Mouse (Mus musculus): Measurements from ENCODE around the gene Gm20388. TPM values are rescaled to one million over a fixed set of nuclear protein-coding genes. Genes with fewer than 3 reads are reported as not detected.
"Not testable (repeated sequence)": the region's sequence is repeated elsewhere in the genome, so short reads cannot be mapped to it uniquely, and the experiment has no call there.

Gm20388 gene
- polyA plus RNA-seq, 1 experiment, result not detected

GRCm38 (mm10) chr8:123101735-123102685 is 3191.4 kb downstream of the Gm20388 start, which contains the start of gene Rpl13:
Gene Rpl13 (plus strand): TSS chr8:123102350.
- peaks cover 5% of the 10 kb centered on the region for H3K4me1 ChIP-seq (ENCODE audit: control insufficient read depth, insufficient read depth, low read length)
- H3K27ac ChIP-seq (ENCODE audit: insufficient read depth, low read depth, low read length), result peak within 1 kb of the TSS; percentile 15
- TF ChIP-seq POLR2A (IDR thresholded peaks at IDR 0.05; ENCODE audit: insufficient read depth, low read depth, low read length) (peak; percentile 80; the same call in 1 of the 2 replicates), CTCF (IDR thresholded peaks at IDR 0.05; ENCODE audit: insufficient read depth, low read depth, low read length) (no peak)
- under 1% methylated on average over 56 of the region's 56 CpGs for WGBS
- peak within 1 kb of the TSS; percentile 60 for H3K4me3 ChIP-seq (ENCODE audit: insufficient read depth, low read depth, low read length)

- peak overlapping the region; percentile 60 for H3K4me3 ChIP-seq (ENCODE audit: insufficient read depth, low read depth, low read length)
- WGBS, result under 1% methylated on average over 26 of the region's 26 CpGs
- not testable (repeated sequence) for H3K4me1 ChIP-seq (ENCODE audit: control insufficient read depth, insufficient read depth, low read length)
- H3K27ac ChIP-seq (ENCODE audit: insufficient read depth, low read depth, low read length), result peak overlapping the region; percentile 15
Measured at GRCm38 (mm10) chr8:123102855-123103254, 3192.2 kb downstream of the Gm20388 start.

- WGBS, result 10% methylated on average over 15 of the region's 15 CpGs
- peaks cover 3% of the 10 kb centered on the region; the same call in 1 of the 2 replicates for H3K4me1 ChIP-seq (ENCODE audit: control insufficient read depth, insufficient read depth, low read length)
- peak overlapping the region; percentile 60 for H3K4me3 ChIP-seq (ENCODE audit: insufficient read depth, low read depth, low read length)
- H3K27ac ChIP-seq (ENCODE audit: insufficient read depth, low read depth, low read length), result no peak overlapping the region
- TF ChIP-seq CTCF (IDR thresholded peaks at IDR 0.05; ENCODE audit: insufficient read depth, low read depth, low read length), result no peak
- no peak for TF ChIP-seq POLR2A (IDR thresholded peaks at IDR 0.05; ENCODE audit: insufficient read depth, low read depth, low read length)
Measured at GRCm38 (mm10) chr8:123103285-123103684, 3192.6 kb downstream of the Gm20388 start.

GRCm38 (mm10) chr8:123104046-123104767 is 3193.6 kb downstream of the Gm20388 start:
- TF ChIP-seq POLR2A (IDR thresholded peaks at IDR 0.05; ENCODE audit: insufficient read depth, low read depth, low read length), result no peak
- no peak for TF ChIP-seq CTCF (IDR thresholded peaks at IDR 0.05; ENCODE audit: insufficient read depth, low read depth, low read length)
- Histone ChIP-seq H3K27ac (ENCODE audit: insufficient read depth, low read depth, low read length) (no peak overlapping the region), H3K4me1 (ENCODE audit: control insufficient read depth, insufficient read depth, low read length) (peaks cover 2% of the 10 kb centered on the region; the same call in 1 of the 2 replicates), H3K4me3 (ENCODE audit: insufficient read depth, low read depth, low read length) (no peak overlapping the region)
- 59% methylated on average over 6 of the region's 6 CpGs for WGBS

- TF ChIP-seq POLR2A (IDR thresholded peaks at IDR 0.05; ENCODE audit: insufficient read depth, low read depth, low read length), result no peak
- no peak for TF ChIP-seq CTCF (IDR thresholded peaks at IDR 0.05; ENCODE audit: insufficient read depth, low read depth, low read length)
- Histone ChIP-seq H3K4me1 (ENCODE audit: control insufficient read depth, insufficient read depth, low read length) (peaks cover 2% of the 10 kb centered on the region; the same call in 1 of the 2 replicates), H3K27ac (ENCODE audit: insufficient read depth, low read depth, low read length) (no peak overlapping the region), H3K4me3 (ENCODE audit: insufficient read depth, low read depth, low read length) (no peak overlapping the region)
- 64% methylated on average over 5 of the region's 5 CpGs for WGBS
Measured at GRCm38 (mm10) chr8:123105553-123106326, 3195.1 kb downstream of the Gm20388 start.

GRCm38 (mm10) chr8:123106531-123106930 is 3195.9 kb downstream of the Gm20388 start:
- TF ChIP-seq CTCF (IDR thresholded peaks at IDR 0.05; ENCODE audit: insufficient read depth, low read depth, low read length) (no peak), POLR2A (IDR thresholded peaks at IDR 0.05; ENCODE audit: insufficient read depth, low read depth, low read length) (no peak)
- no peak overlapping the region for H3K4me3 ChIP-seq (ENCODE audit: insufficient read depth, low read depth, low read length)
- H3K4me1 ChIP-seq (ENCODE audit: control insufficient read depth, insufficient read depth, low read length), result peaks cover 2% of the 10 kb centered on the region; the same call in 1 of the 2 replicates
- 56% methylated on average over 2 of the region's 2 CpGs for WGBS
- no peak overlapping the region for H3K27ac ChIP-seq (ENCODE audit: insufficient read depth, low read depth, low read length)

GRCm38 (mm10) chr8:123108010-123108409 is 3197.4 kb downstream of the Gm20388 start:
- Histone ChIP-seq H3K4me3 (ENCODE audit: insufficient read depth, low read depth, low read length) (no peak overlapping the region), H3K4me1 (ENCODE audit: control insufficient read depth, insufficient read depth, low read length) (peaks cover 2% of the 10 kb centered on the region; the same call in 1 of the 2 replicates), H3K27ac (ENCODE audit: insufficient read depth, low read depth, low read length) (no peak overlapping the region)
- WGBS, result 70% methylated on average over 1 of the region's 1 CpGs
- TF ChIP-seq CTCF (IDR thresholded peaks at IDR 0.05; ENCODE audit: insufficient read depth, low read depth, low read length), result no peak
- no peak for TF ChIP-seq POLR2A (IDR thresholded peaks at IDR 0.05; ENCODE audit: insufficient read depth, low read depth, low read length)

- Histone ChIP-seq H3K27ac (ENCODE audit: insufficient read depth, low read depth, low read length) (no peak overlapping the region), H3K4me3 (ENCODE audit: insufficient read depth, low read depth, low read length) (no peak overlapping the region), H3K4me1 (ENCODE audit: control insufficient read depth, insufficient read depth, low read length) (no peaks in the 10 kb centered on the region)
- WGBS, result 80% methylated on average over 5 of the region's 5 CpGs
- no peak for TF ChIP-seq POLR2A (IDR thresholded peaks at IDR 0.05; ENCODE audit: insufficient read depth, low read depth, low read length)
Measured at GRCm38 (mm10) chr8:123108953-123109352, 3198.3 kb downstream of the Gm20388 start.

All from olfactory bulb, adult 2 months (tissue).